Mouse (Mus musculus): ENCODE data around the gene Edn2. TPM values are rescaled to one million over a fixed set of nuclear protein-coding genes. Genes with fewer than 3 reads are reported as not detected.

The Edn2 gene
- total RNA-seq, 2 experiments from 2014 or later: not detected

DNA sequence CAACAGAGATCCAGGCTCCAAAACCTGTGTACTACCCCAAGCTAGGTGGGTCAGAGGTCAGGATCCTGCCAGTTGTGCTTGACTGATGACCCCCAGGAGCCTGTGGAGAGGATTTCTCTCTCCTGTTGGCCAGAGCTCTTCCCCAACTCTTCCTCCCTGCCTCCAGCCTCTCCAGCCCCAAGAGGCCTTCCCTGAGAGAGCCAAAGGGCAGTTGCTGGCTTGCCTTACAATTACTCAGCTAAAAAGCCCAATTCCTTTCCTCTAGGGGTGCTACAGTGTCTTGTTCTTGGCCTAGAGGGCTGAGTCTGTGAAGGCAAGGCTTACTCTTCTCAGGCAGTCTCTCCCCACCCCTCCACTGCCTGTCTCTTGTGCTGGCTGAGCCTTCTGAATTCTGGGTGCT is 34.0 kb downstream of the Edn2 start:
- no peak for DNase-seq

DNA sequence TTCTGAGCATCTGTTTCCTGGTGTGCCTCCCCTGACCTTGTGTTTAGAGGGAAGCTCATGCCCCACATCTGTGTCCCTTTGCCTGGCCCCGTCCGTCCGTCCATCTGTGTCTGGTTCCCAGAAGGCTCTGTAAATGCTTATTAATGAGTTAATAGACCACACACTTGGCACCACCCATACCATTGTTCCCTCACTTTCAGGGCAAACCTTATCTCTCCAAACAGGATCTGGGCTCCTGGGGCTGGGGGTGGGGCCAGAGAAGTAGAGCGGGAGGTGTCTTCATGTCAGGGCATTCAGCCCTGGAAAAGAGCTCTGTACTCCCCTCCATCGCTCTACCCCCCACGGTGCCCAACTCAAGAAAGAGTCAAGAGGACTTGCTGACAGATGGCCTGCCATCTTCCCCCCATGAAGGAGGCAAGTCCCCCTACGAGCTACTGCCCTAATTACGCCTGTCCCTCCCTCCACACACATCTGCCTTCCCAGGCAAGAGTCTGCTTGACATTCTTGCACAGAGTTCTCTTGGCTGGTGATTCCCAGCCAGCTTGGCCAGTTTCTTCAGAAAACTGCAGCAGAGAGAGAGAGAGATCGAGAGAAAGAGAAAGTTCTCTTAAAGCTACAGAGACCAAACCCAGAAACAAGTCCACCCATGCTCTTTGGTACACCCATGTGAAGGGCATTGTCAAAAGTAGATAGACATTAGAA is 38.3 kb downstream of the Edn2 start:
- no peak for DNase-seq
- intact Hi-C loops (cut with DNase I): no loop called here

More for the DNA sequence above, 34.0 kb downstream of the Edn2 start:
- intact Hi-C loops (cut with DNase I): no loop called here

- no peak for DNase-seq
- intact Hi-C loops (cut with DNase I): no loop called here
These were observed 39.7 kb downstream of the Edn2 start for GRCm38 (mm10) chr4:120200551-120201266.

DNA sequence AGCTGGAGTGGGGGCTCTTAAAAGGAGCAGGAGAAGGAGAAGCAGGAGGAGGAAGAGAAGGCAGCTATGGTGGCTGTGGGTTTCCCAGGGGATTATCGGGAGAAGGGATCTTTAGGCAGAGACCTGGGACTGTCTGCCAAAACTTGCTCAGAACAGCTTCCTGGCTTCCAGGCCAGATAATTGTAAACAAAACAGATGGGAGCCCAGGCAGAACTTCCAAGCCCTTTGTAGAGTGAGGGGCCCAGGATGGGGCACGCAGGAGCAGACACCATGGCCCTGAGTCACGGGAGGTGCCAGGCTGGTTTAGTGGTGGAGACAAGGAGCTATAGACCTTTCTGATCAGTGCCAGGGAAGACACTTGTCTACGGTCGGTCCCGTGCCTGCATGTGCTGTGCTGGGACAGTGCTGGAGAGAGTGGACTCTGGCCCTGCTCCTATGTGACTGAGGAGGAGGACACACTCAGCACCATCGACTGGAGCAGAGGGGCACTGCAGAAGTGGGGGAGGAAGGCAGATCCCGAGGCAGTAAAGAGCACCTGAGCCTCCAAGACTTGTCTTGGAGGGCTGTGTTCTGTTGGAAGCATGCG is 43.4 kb downstream of the Edn2 start:
- intact Hi-C loops (cut with DNase I): no loop called here
- DNase-seq: no peak

DNA sequence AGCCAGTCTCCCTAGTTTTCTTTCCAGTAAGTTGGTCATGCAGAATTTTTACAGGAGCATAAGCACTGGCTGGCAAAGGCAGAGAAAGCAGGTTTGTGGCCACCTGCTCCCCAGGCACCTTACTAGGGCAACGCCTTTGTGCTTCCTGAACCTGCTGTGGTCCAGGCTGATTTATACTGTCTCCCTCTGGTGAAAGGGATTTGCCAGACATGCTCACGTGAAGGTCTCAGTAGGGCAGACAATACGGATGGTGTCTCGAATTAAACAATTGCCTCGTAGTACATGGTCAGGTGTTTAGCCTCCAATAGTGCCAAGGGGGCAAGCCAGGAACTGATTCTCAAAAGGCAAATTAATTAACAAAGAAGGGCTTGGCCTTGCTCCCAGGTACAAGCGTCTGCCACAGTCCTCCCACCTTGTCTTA is 45.5 kb downstream of the Edn2 start:
- DNase-seq: no peak
- intact Hi-C loops (cut with DNase I): no loop called here

DNA sequence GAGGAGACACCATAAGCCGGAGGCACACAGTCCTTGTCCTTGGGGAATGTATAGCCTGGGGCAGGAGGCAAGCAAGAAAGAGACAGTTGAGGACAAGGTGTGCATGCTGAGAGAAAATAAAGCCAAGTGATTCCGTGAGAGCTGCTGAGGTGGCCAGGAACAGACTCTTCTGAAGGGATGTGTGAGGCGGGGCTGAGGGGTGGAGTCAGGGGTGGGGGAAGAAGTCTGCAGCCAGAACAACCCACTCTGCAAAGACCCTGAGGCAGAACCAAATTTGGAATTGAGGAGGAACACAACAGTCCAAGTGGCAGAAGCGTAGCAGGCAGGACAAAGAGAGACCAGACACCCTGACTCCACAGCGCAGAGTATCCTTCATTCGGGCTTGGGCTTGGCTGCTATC is 51.1 kb downstream of the Edn2 start:
- no peak for DNase-seq
- intact Hi-C loops (cut with DNase I): no loop called here

GRCm38 (mm10) chr4:120212812-120213211 is 51.8 kb downstream of the Edn2 start:
- no peak for DNase-seq
- intact Hi-C loops (cut with DNase I): no loop called here

GRCm38 (mm10) chr4:120215915-120216591 is 55.0 kb downstream of the Edn2 start:
- peak in 1 of 2 experiments; percentile 48 for DNase-seq
- intact Hi-C loops (cut with DNase I): loop anchor here (2.0 kb wide), 1 partner anchor 153 kb away; no protein-coding TSS in a partner anchor

DNA sequence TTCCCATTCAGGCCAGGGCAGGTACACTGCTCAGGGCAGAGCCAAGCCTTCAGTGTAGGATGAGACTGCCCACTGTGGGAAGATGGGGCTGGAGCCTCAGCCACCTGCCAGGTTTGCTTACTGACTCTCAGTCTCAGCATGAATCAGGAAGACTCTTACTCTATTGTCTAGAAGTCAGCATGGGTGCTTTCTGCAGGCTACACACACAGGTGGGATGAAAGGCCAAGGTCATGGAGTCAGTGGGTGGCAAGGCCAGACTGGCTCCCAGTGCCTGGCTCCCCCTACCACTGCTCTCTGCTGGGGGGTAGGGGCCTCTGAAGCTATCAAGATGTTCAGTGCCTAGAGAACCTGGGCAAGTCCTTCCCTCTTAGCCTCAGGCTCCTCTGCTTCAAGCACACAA is 55.9 kb downstream of the Edn2 start:
- intact Hi-C loops (cut with DNase I): loop anchor here (2.0 kb wide), 1 partner anchor 152 kb away; no protein-coding TSS in a partner anchor
- no peak for DNase-seq

Other genes starting within 250 kb of the Edn2 start
- not detected for gene AL607142.1, start 96.2 kb upstream of the Edn2 start, total RNA-seq (2021)
- 1 to 10 TPM; 6.4 to 8.2 TPM for gene Foxo6, start 126.1 kb downstream of the Edn2 start, total RNA-seq (2021)
- gene Scmh1, start 244.1 kb downstream of the Edn2 start, total RNA-seq (2021): 10 to 100 TPM; 37.7 to 39.7 TPM

Data from gastrocnemius, postnatal 36 days (tissue).